Mouse (Mus musculus): ENCODE measurements around the gene Mapre1.
"Not testable (repeated sequence)": the region's sequence is repeated elsewhere in the genome, so short reads cannot be mapped to it uniquely, and the experiment has no call there.

Mapre1 gene

DNA sequence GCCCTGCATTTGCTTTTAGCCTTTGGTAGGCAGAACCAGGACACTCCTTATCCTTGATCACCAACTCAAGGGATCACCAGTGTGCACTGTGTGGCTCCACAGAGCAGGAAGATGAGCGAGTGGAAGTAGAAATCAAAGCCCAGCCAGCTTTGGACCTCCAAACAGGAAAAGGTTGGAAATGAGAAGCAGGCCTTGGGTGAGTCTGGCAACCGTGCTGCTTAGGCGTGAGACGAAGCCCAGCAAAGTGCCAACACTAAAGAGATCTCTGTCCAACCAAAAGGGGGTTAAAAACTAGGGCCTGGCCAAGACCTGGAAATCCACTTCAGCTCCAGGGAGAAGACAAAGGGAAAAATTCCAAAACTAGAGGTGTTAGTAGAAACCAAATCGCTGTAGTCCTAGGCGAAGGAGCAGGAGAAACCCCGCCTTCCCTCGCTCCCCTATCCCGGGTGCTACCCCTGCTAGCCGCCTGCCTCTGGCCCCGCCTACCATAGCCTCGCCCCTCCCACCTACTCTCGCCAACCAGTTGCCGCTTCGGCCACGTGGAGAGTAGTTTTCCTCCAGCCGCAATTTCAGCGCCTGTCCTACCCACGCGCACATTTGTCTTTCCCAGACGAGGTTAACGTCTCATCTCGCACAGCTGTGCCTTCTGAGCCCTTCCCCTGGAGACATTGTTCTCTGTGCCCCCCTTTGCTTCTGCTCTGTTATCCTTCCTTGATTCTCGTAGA, 37.7 kb downstream of the Mapre1 start:
- in situ Hi-C loops (cut with MboI), result no loop called here

GRCm38 (mm10) chr2:153779394-153779981, 38.4 kb downstream of the Mapre1 start, which contains the start of gene Efcab8:
Gene Efcab8, plus strand, starts transcription at chr2:153779931.
- in situ Hi-C loops (cut with MboI), result no loop called here

DNA sequence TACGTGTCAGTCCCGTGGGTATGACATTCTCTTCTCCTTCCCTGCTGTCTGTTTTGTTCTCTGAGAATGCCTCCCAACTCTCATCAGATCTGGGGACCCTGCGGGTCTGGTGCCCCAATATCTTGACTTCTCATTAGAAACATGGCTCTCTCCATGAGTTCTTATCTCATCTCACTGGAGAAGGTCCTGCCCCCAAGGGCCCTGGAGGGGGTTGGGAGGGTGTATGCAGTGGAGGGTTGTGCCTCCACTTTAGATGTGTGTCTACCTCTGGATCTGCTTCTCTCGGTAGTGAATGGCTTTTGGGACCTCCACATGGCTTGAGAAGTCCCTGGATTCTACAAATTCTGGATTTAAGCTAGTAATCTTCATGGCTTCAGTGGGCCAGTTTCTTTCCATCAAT, 40.1 kb downstream of the Mapre1 start:
- in situ Hi-C loops (cut with MboI), result no loop called here

GRCm38 (mm10) chr2:153784668-153785067, 43.6 kb downstream of the Mapre1 start:
- in situ Hi-C loops (cut with MboI), result no loop called here

DNA sequence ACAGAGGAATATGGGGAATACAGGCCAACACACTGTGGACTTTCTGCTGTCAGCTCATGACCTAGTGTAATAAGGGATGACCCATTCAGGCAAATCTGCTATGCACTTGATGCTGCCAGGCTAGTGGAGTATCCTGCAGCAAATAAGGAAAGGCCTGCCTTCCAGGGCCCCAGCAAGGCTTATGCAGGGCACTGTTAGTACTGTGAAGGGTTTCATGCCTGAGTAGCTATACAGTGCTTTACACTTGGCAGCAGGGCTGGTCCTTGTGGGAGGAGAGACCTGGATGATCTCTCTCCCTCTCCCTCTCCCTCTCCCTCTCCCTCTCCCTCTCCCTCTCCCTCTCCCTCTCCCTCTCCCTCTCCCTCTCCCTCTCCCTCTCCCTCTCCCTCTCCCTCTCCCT, 52.3 kb downstream of the Mapre1 start:
- in situ Hi-C loops (cut with MboI), result no loop called here

- in situ Hi-C loops (cut with MboI), result no loop called here
Measured at GRCm38 (mm10) chr2:153795090-153795489, 54.0 kb downstream of the Mapre1 start.

- in situ Hi-C loops (cut with MboI), result not testable (repeated sequence)
Measured at GRCm38 (mm10) chr2:153807464-153807863, 66.4 kb downstream of the Mapre1 start.

DNA sequence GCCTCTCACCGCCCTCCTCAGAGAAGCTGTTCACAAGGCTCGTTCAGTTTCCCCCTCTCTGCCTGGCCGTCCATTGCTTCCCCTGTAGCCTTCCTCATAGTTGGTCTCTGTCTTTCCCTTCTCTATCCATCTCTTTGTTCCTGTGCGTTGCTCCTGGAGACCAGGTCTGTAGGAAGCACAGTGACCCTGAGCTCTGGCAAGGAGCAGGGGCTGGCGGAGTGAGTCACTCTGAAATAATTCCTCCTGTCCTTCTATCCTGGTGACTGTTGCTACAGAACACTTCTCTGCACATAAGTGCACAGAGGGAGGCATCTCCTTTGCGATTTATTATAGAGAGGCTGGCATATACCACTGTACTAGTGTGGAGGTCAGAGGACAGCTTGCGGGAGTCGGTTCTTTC, 67.1 kb downstream of the Mapre1 start:
- in situ Hi-C loops (cut with MboI), result no loop called here

- in situ Hi-C loops (cut with MboI), result no loop called here
Measured at GRCm38 (mm10) chr2:153808841-153809240, 67.8 kb downstream of the Mapre1 start.

- in situ Hi-C loops (cut with MboI), result no loop called here
Measured at GRCm38 (mm10) chr2:153809921-153810320, 68.8 kb downstream of the Mapre1 start.

DNA sequence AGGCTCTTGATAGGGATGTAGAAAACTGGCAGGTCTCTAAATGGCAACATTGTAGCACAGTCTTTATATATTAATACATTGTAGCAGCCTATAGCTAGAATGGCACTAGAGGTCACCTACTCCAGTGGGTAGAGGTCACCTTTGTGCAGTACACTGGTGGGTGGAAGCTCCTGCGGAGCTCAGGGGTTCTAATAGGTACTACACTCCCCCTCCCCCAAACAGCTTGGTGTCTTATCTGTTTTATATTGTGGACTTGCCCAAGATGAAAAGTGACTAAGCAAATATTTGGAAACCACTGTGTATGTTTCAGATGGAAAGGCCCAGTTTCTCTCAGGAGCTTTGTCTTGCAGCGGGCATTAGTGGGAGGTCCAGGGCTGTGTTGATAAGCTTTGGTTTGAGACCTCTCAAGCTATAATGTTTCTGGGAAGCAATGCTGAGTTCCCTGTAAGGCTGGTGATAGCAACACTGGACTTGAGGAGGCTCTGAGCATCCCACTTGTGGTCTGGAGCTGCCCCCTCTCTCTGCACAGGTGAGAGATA, 81.0 kb downstream of the Mapre1 start:
- in situ Hi-C loops (cut with MboI), result no loop called here
